Mouse (Mus musculus) midbrain, embryonic 13.5 days (tissue): ENCODE data around the gene H2-DMa. TPM values are rescaled to one million over a fixed set of nuclear protein-coding genes. Genes with fewer than 3 reads are reported as not detected.
A peak's percentile ranks its signal among the peaks of the same experiment; 100 is the strongest.

Experiments
- ATAC-seq: fragments of 200-750 bp; cut with Nextera tagmentation; 2 replicates; pipeline ENCODE4 v1.8.0; 2017; ENCODE audit warnings: mild to moderate bottlenecking, moderate TSS enrichment, moderate library complexity
- H3K27ac ChIP-seq: fragments of 300-500 bp; sonication (generic); 2 replicates; pipeline ENCODE4 v1.5.1; 2015; ENCODE audit warnings: inconsistent platforms, mild to moderate bottlenecking, moderate library complexity
- H3K27me3 ChIP-seq: fragments of 300-500 bp; sonication (generic); 2 replicates; pipeline ENCODE4 v1.6.1; 2015; ENCODE audit warnings: mild to moderate bottlenecking, inconsistent platforms
- H3K36me3 ChIP-seq: fragments of 300-500 bp; sonication (generic); 2 replicates; pipeline ENCODE4 v1.6.1; 2015; ENCODE audit warnings: mild to moderate bottlenecking, inconsistent platforms
- H3K4me1 ChIP-seq: fragments of 300-500 bp; sonication (generic); replicated peaks from 2 replicates; pipeline ENCODE4 v1.6.1; 2015; ENCODE audit warnings: inconsistent platforms
- H3K4me2 ChIP-seq: fragments of 300-500 bp; sonication (generic); replicated peaks from 2 replicates; pipeline ENCODE4 v1.6.1; 2015; ENCODE audit warnings: moderate library complexity, mild to moderate bottlenecking, inconsistent platforms
- H3K4me3 ChIP-seq: fragments of 300-500 bp; sonication (generic); replicated peaks from 2 replicates; pipeline ENCODE4 v1.5.1; 2015; ENCODE audit warnings: mild to moderate bottlenecking, inconsistent platforms
- H3K9ac ChIP-seq: fragments of 300-500 bp; sonication (generic); replicated peaks from 2 replicates; pipeline ENCODE4 v1.6.1; 2015; ENCODE audit warnings: mild to moderate bottlenecking, inconsistent platforms
- H3K9me3 ChIP-seq: fragments of 300-500 bp; sonication (generic); 2 replicates; pipeline ENCODE4 v1.6.1; 2016; ENCODE audit warnings: mild to moderate bottlenecking, inconsistent platforms
- WGBS: fragments of 180-500 bp; shearing (Covaris S2); methylation state at CpG from one replicate; pipeline ENCODE4 v1.1.7; 2015; 5-methylcytosine and 5-hydroxymethylcytosine counted together
- polyA plus RNA-seq: library from polyadenylated mRNA; unstranded; fragments of >200 nt; fragmentation: Nextera tagmentation; extraction: Ambion mirVana; gene quantifications from 2 replicates; pipeline ENCODE4 v1.2.1, GENCODE M21; 2015

Gene H2-DMa
- polyA plus RNA-seq, 1 experiment from 2014 or later: 15.3 TPM

- Histone ChIP-seq H3K9me3 (peaks cover 7% of the 10 kb centered on the region; the same call in 1 of the 2 replicates), H3K27me3 (0 out of 2 replicates have a peak, but pooled peaks cover 5% of the 10 kb centered on the region), H3K4me2 (no peak overlapping the region), H3K4me1 (no peaks in the 10 kb centered on the region), H3K4me3 (no peak overlapping the region), H3K9ac (no peak overlapping the region), H3K27ac (no peak overlapping the region), H3K36me3 (no peaks in the 10 kb centered on the region)
- ATAC-seq: no peak
- WGBS: 47% methylated on average over 13 of the region's 13 CpGs
Observed at GRCm38 (mm10) chr17:34170877-34171498, 51.6 kb downstream of the H2-DMa start.

GRCm38 (mm10) chr17:34172528-34172927 is 53.2 kb downstream of the H2-DMa start:
- 0 out of 2 replicates have a peak, but pooled peaks cover 5% of the 10 kb centered on the region for H3K27me3 ChIP-seq
- no peak overlapping the region for H3K4me3 ChIP-seq
- H3K4me1 ChIP-seq: no peaks in the 10 kb centered on the region
- H3K9me3 ChIP-seq: peaks cover 13% of the 10 kb centered on the region; the same call in 1 of the 2 replicates
- 98% methylated on average over 5 of the region's 5 CpGs for WGBS
- H3K4me2 ChIP-seq: no peak overlapping the region
- H3K9ac ChIP-seq: no peak overlapping the region
- no peak overlapping the region for H3K27ac ChIP-seq
- H3K36me3 ChIP-seq: no peaks in the 10 kb centered on the region
- ATAC-seq: no peak

GRCm38 (mm10) chr17:34174075-34174474 is 54.7 kb downstream of the H2-DMa start:
- Histone ChIP-seq H3K9ac (no peak overlapping the region), H3K36me3 (no peaks in the 10 kb centered on the region), H3K27me3 (no peaks in the 10 kb centered on the region), H3K4me1 (no peaks in the 10 kb centered on the region), H3K27ac (no peak overlapping the region), H3K4me3 (no peak overlapping the region), H3K9me3 (peaks cover 13% of the 10 kb centered on the region; the same call in 1 of the 2 replicates), H3K4me2 (no peak overlapping the region)
- ATAC-seq: no peak
- 64% methylated on average over 1 of the region's 1 CpGs for WGBS

GRCm38 (mm10) chr17:34177179-34177578 is 57.8 kb downstream of the H2-DMa start:
- H3K9ac ChIP-seq: no peak overlapping the region
- ATAC-seq: no peak
- H3K4me3 ChIP-seq: no peak overlapping the region
- H3K27me3 ChIP-seq: no peaks in the 10 kb centered on the region
- no peaks in the 10 kb centered on the region for H3K36me3 ChIP-seq
- no peak overlapping the region for H3K4me2 ChIP-seq
- 72% methylated on average over 4 of the region's 4 CpGs for WGBS
- no peaks in the 10 kb centered on the region for H3K4me1 ChIP-seq
- no peak overlapping the region for H3K27ac ChIP-seq
- peaks cover 13% of the 10 kb centered on the region; the same call in 1 of the 2 replicates for H3K9me3 ChIP-seq

- H3K36me3 ChIP-seq: no peaks in the 10 kb centered on the region
- no peaks in the 10 kb centered on the region for H3K4me1 ChIP-seq
- 0 out of 2 replicates have a peak, but pooled peaks cover 7% of the 10 kb centered on the region for H3K9me3 ChIP-seq
- H3K4me3 ChIP-seq: no peak overlapping the region
- peaks cover 12% of the 10 kb centered on the region for H3K27me3 ChIP-seq
- no peak for ATAC-seq
- H3K9ac ChIP-seq: no peak overlapping the region
- H3K4me2 ChIP-seq: no peak overlapping the region
- no peak overlapping the region for H3K27ac ChIP-seq
- WGBS: 68% methylated on average over 6 of the region's 6 CpGs
Observed at GRCm38 (mm10) chr17:34179019-34179418, 59.7 kb downstream of the H2-DMa start.

- no peak for ATAC-seq
- no peak overlapping the region for H3K9ac ChIP-seq
- 0 out of 2 replicates have a peak, but pooled peaks cover 7% of the 10 kb centered on the region for H3K9me3 ChIP-seq
Observed at GRCm38 (mm10) chr17:34179913-34180859, 60.8 kb downstream of the H2-DMa start.

GRCm38 (mm10) chr17:34183564-34184219 is 64.4 kb downstream of the H2-DMa start:
- H3K27ac ChIP-seq: no peak overlapping the region
- H3K36me3 ChIP-seq: no peaks in the 10 kb centered on the region
- WGBS: 81% methylated on average over 15 of the region's 15 CpGs
- H3K4me2 ChIP-seq: no peak overlapping the region
- no peak overlapping the region for H3K9ac ChIP-seq
- H3K4me1 ChIP-seq: peaks cover 17% of the 10 kb centered on the region
- no peak overlapping the region for H3K4me3 ChIP-seq
- no peak for ATAC-seq
- H3K27me3 ChIP-seq: peaks cover 54% of the 10 kb centered on the region
- H3K9me3 ChIP-seq: no peaks in the 10 kb centered on the region

More at GRCm38 (mm10) chr17:34179913-34180859, 60.8 kb downstream of the H2-DMa start:
- Histone ChIP-seq H3K4me1 (no peaks in the 10 kb centered on the region), H3K27ac (no peak overlapping the region), H3K4me3 (no peak overlapping the region), H3K27me3 (peaks cover 21% of the 10 kb centered on the region), H3K4me2 (no peak overlapping the region), H3K36me3 (no peaks in the 10 kb centered on the region)
- WGBS: 75% methylated on average over 13 of the region's 13 CpGs

- no peaks in the 10 kb centered on the region for H3K9me3 ChIP-seq
- no peak overlapping the region for H3K4me2 ChIP-seq
- H3K36me3 ChIP-seq: no peaks in the 10 kb centered on the region
- peaks cover 17% of the 10 kb centered on the region for H3K4me1 ChIP-seq
- peaks cover 72% of the 10 kb centered on the region for H3K27me3 ChIP-seq
- 92% methylated on average over 9 of the region's 9 CpGs for WGBS
- H3K27ac ChIP-seq: no peak overlapping the region
- H3K4me3 ChIP-seq: no peak overlapping the region
- no peak for ATAC-seq
- no peak overlapping the region for H3K9ac ChIP-seq
Observed at GRCm38 (mm10) chr17:34185526-34185925, 66.2 kb downstream of the H2-DMa start.

- 0 out of 2 replicates have a peak overlapping the region, but pooled peaks have one; percentile 59 for H3K9ac ChIP-seq
- WGBS: 2% methylated on average over 14 of the region's 14 CpGs
- H3K36me3 ChIP-seq: no peaks in the 10 kb centered on the region
- peaks cover 17% of the 10 kb centered on the region for H3K4me1 ChIP-seq
- H3K4me2 ChIP-seq: peak overlapping the region; percentile 71
- peaks cover 86% of the 10 kb centered on the region for H3K27me3 ChIP-seq
- ATAC-seq: no peak
- H3K4me3 ChIP-seq: peak overlapping the region; percentile 36
- no peaks in the 10 kb centered on the region for H3K9me3 ChIP-seq
- H3K27ac ChIP-seq: no peak overlapping the region
Observed at GRCm38 (mm10) chr17:34186885-34187260, 67.5 kb downstream of the H2-DMa start.

- Histone ChIP-seq H3K9ac (peak within 1 kb of the TSS; percentile 59), H3K9me3 (no peaks in the 10 kb centered on the region), H3K36me3 (no peaks in the 10 kb centered on the region), H3K27ac (no peak within 1 kb of the TSS), H3K4me2 (peak within 1 kb of the TSS; percentile 71), H3K27me3 (peaks cover 91% of the 10 kb centered on the region), H3K4me3 (peak within 1 kb of the TSS; percentile 36), H3K4me1 (peaks cover 17% of the 10 kb centered on the region)
- under 1% methylated on average over 46 of the region's 46 CpGs for WGBS
- ATAC-seq: peak; percentile 91
Observed at GRCm38 (mm10) chr17:34187261-34187916, 68.0 kb downstream of the H2-DMa start, which contains the start of the genes Tap1 and Psmb9. Gene Tap1 (plus strand): TSS chr17:34187553. Gene Psmb9 (minus strand): TSS chr17:34187764.

GRCm38 (mm10) chr17:34188010-34188409 is 68.7 kb downstream of the H2-DMa start:
- Histone ChIP-seq H3K4me3 (peak overlapping the region; percentile 36), H3K27ac (no peak overlapping the region), H3K27me3 (peaks cover 96% of the 10 kb centered on the region), H3K36me3 (no peaks in the 10 kb centered on the region), H3K4me1 (peaks cover 17% of the 10 kb centered on the region), H3K9ac (peak overlapping the region; percentile 59), H3K9me3 (no peaks in the 10 kb centered on the region), H3K4me2 (peak overlapping the region; percentile 71)
- ATAC-seq: no peak
- WGBS: 4% methylated on average over 20 of the region's 20 CpGs
